Mouse (Mus musculus): ENCODE results near the gene Kcnj3.

The Kcnj3 gene

DNA sequence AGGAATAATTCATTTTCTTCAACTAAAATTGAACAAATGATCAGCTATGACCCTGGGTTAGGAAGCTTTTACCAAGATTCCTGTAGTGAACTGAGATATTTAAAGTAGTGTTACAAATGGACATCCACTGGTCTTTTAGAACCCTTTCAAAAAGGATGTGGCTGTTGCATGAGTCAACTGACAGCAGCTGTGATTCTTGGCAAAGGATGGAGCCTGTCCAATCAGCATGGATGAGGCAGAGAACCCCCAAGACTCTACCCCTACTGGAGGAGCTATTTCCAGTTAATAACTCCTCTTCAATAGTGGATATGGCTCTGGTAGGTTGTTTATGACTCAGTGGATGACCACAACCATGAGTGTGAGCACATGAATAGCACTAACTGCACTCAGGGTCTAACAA, 81.5 kb downstream of the Kcnj3 start:
- DNase-seq = no peak

DNA sequence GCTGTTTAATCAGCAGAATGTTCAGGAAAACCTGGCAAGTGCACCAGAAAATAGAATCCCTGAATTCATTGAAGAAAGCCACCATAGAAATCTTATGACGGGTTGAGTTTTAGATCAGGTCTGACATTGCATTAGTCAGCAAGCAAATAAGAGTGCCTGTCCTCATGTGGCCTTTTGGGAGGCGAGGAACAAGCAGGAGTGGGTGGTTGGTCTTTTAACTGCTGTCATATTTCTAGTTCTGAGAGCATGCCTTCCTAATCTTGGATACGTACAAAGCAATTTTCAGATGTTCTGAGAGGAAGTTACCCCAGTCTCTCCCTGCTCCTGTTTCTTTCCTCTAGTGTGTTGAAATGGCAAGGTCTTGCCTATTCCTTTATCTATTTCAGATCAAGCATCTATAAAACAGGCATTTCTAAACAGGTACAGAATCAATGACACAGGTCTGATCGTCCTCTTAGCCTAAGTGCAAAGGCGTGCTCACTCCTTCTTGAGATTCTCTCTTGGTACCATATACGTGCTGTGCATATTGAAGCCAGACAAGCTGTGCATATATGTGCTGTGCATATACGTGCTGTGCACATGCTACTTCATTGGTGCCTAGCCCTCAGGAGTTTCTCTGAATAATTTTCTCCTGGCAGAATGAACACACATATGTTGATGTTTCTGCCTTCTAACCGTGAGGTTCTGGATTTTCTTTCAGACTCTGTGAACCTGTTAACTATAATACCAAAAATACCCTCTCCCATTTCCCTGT, 97.1 kb downstream of the Kcnj3 start:
- no peak for DNase-seq

DNA sequence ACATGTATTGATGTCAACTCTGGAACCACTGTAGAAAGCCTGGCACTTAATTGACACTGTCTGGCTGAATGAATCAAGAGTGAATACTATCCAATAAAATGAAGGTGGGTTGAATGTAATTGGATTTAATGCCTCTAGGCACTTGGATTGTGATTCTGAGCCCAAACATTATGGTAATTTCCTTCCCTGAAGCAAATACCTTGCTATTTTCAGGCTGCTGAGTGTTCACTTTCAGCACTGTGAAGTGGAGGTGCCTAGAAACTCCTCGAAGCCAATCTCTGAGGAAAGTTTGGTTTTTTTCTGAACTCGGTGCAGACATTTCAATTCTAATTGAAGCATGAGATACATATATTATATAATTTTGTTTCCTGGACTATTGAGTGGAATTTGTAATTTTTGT, 99.2 kb downstream of the Kcnj3 start:
- DNase-seq = no peak

DNA sequence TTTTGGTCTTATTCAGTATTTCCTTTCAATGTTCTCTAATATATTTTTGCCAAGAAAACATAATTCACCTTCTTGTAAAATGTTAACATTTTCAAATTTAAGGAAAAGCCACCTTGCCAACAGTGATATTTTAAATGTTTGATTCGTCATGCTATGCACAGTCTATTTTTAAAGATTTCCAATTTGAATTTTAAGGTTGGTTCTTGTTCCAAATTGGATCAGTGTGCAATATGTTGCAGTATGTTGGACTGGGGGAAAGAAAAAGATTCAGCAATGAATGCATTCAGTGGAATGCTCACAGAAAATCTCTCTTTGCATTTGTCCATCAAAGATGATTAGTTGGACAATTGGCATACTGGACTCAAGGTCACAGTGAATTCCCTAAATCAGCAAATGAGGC, 99.7 kb downstream of the Kcnj3 start:
- no peak for DNase-seq

DNA sequence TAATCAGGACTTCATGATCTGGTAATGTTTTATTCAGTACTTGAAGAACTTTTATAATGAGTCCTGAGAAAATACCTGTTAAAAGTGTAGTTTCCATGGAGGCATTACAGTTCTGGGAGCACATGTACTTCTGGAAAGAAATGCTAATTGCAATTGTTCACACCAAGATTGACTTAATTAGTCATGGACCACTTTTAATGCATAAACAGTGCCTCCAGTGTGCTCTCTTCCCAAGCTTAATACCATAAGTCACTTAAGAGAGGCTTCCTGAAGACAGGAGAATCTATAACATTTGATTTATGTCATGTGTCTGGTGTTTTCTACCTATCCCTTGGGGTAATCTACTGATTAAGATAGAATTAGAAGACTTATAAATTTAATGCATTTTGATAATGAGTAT, 111.8 kb downstream of the Kcnj3 start:
- no peak for DNase-seq

DNA sequence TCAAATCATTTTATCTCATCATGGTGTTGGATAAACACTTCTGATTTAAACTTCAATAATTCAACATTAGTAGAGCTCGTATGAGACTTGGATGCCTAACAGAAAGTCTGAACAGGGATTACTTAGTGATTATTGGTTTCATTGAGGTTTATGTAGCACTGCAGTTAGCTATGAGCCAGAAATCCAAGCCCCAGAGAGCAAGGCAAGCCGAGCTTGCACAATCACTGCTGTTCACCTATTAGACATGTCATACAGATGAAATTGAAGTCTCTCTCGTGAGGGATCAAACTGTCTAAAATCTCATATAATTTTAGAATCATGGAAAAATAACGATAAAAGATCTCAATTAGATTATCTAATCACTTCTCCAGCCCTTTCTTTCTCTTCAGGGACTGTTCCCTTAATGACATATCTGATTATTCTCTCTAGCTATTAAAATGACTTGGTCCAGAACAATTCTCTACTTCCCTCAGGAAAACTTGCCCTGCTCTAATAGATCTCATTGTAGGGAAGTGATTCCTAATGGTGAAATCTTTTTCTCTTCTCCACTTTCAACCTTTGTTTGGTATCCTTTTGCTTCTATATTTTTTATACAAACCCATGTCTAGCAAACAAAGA, 122.7 kb downstream of the Kcnj3 start:
- no peak for DNase-seq

DNA sequence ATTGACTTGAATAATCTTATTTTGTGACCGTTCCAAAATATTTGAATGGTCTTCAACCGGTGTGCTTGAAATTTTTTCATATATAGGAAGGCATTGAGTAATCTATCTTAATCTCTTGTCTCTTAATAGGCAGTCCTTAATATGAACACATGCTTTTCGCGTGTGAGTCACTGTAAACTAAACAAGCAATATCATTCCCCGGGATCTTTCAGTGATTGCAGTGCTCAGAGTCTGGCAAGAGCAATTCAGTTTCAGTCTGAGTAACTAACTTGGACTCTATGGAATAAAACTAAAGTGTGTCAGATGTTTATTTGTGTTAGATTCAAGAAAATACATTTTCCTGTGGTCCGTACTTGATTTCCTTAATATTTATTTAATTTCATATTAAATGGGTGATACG, 133.5 kb downstream of the Kcnj3 start:
- DNase-seq = no peak

DNA sequence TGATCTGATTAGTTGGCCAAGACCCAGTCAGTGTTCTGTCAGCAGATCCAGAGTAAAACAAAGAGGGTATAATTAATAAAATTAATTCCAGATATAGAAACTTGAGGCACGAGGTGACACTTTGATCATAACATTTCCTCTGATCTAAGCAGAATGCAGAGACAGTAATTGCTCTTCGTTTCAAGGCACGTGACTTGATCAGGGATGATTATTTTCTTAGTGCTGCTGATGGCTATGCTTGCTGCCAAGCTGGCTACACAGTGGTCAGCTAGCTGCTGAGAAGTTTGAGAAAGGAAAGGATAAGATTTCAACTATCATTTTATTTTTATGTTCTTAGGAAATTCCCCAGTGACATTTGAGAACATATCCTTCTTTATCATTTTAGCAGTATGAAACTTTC, 135.7 kb downstream of the Kcnj3 start:
- no peak for DNase-seq

DNA sequence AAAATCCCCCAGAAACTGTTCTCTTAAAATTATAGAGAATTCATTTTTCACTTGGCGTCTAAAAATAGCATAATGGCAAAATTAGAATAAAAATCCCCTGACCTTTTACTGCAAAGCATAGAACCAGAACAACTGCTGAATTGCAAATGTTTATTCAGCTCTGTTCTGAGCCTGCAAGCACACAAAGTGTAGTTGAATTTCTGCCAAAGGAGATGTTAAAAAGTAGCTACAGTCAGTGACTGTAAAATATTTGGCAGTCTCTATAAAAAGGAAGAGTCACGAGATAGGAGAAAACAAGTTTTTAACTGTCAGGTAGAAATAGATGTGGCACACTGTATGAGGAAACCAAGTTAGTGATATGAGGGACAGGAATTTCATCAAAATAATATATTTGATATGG, 144.5 kb downstream of the Kcnj3 start:
- peak; percentile 52 for DNase-seq

DNA sequence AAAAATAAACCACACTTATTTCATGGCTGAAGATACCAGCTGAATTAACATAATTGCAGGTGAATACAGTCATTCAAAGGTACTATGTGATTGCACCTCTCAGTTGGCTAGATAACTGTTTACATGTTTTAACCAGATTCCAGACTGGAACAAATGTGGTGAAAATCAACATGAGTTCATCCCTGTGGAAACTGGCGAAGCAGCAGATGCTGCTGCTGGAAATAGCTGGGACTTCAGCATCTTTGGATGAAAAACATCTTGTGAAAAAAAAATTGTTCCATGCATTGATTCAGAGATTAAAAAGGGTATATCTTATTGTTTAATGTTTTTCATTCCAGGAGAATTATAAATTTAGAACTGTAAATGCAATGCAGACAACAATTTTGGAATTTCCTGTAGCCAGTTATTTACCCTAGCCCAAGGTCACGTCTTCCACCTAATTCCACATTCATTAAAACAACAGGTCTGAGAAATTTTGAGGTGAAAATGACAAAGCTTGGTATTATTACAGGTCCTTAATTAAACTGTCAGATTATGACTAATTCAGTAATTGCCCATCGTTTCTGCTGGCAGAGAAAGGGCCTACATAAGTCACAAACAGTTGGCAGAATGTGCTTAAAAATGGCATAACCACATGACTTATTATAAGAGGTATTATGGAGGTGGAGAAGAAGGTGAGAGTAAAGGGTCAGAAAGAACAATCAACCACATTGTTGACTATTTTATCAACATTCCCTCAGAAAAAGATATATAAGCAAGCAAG, 155.6 kb downstream of the Kcnj3 start:
- peak; percentile 26 for DNase-seq
